Mouse (Mus musculus) megakaryocyte, embryonic 14.5 days (primary cell): Measurements from ENCODE around the gene Pbx4.

Experiments used
- FLI1 ChIP-seq: IDR thresholded peaks from 2 replicates; pipeline ENCODE4 v1.6.1; 2012; ENCODE audit warnings: low read length, inconsistent platforms, mixed read lengths
- GATA1 ChIP-seq: IDR thresholded peaks from 3 replicates; pipeline ENCODE4 v1.6.1; 2012; ENCODE audit warnings: mixed read lengths, low read length, inconsistent platforms, borderline replicate concordance

DNA sequence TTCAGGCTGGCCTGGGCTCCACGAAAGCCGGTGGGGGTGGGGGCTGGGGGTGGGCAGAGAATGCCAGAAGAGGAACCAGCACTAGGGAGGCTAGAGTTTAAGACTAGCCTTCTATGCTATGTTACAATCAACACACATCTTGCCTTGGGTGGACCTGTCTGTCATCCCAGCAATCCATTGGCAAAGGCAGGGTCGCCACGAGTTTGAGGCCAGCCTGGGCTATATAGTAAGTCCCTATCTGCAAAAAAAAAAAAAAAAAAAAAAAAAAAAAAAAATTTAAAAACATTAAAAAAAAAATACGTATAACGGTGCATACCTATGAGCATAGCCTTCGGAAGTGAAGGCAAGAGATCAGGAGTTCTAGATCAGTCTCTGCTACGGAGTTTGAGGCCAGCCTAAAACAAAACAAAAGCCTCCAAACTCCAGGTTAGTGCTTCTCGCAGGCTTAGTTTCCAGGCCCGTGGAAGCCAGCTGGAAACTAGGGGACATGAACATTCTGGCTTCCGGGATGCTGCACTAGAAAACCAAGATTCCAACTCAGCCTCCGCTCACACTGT lies 68.7 kb downstream of the Pbx4 start:
- TF ChIP-seq GATA1 (no peak), FLI1 (no peak)
